In the genomic region with DNA sequence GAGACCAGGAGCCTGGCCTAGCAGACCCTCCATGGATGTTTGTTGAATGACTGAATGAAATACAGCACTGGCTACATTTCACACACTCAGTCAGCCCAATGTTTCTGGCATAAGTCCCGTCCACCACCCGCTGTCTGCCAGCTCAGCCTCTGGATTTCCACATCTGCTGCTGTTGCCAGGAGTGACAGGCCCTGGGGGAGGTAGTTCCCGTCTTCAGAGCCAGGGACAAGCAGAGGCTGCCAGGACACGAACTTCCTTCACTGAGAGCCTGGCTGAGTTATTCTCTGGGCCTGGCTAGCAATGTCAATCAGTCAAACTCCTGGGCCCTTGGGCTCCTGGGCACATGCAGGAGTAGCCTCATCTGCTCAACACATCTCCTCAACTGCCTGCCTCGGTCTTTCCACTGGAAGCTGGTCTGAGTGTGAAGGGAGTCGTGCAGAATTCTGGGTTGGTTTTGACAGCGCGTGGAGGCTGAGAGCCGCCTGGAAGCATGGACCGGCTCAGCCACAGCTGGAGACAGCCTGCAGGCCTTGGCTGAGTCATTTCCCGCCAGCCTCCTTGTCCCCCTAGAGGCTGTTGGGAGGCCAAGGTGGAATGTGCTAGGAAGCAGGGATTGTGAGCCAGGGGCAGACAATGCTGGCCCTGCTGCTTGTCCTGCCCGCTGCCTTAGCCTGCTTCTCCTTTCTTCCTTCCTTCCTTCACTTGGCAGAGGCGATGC, we compare ENCODE assay signal across 8 mouse cellular contexts. TPM values are rescaled to one million over a fixed set of nuclear protein-coding genes. Genes with fewer than 3 reads are reported as not detected.
DNase-seq lines count a peak whose midpoint lies in the region; ATAC-seq lines count a peak whose summit lies in the region.

No protein-coding gene starts in this region.

- no peak overlapping the region for H3K4me3 ChIP-seq in embryonic facial prominence, embryonic 12.5 days
- no peak overlapping the region for H3K4me3 ChIP-seq in heart, embryonic 12.5 days

- WGBS in embryonic facial prominence, embryonic 12.5 days, result 54% methylated on average over 13 of the region's 13 CpGs
- 53% methylated on average over 13 of the region's 13 CpGs for WGBS in heart, embryonic 12.5 days

- no peaks in the 10 kb centered on the region for H3K27me3 ChIP-seq in embryonic facial prominence, embryonic 12.5 days
- no peaks in the 10 kb centered on the region for H3K27me3 ChIP-seq in heart, embryonic 12.5 days (replicated peaks)

- H3K9ac ChIP-seq in embryonic facial prominence, embryonic 12.5 days, result no peak overlapping the region
- H3K9ac ChIP-seq in heart, embryonic 12.5 days, result no peak overlapping the region

- H3K4me1 ChIP-seq in embryonic facial prominence, embryonic 12.5 days, result peaks cover 23% of the 10 kb centered on the region
- H3K4me1 ChIP-seq in heart, embryonic 12.5 days (replicated peaks), result peaks cover 20% of the 10 kb centered on the region

- ATAC-seq in embryonic facial prominence, embryonic 12.5 days (ENCODE audit: insufficient number of reproducible peaks, insufficient read depth, low FRiP score, low TSS enrichment), result no peak
- no peak for ATAC-seq in heart, embryonic 12.5 days (ENCODE audit: insufficient number of reproducible peaks, low FRiP score)

- peak overlapping the region; percentile 69 for H3K27ac ChIP-seq in embryonic facial prominence, embryonic 12.5 days
- peak overlapping the region; percentile 23 for H3K27ac ChIP-seq in heart, embryonic 12.5 days (ENCODE audit: poor library complexity, severe bottlenecking)

- H3K4me2 ChIP-seq in embryonic facial prominence, embryonic 12.5 days (replicated peaks), result no peak overlapping the region
- H3K4me2 ChIP-seq in heart, embryonic 12.5 days, result no peak overlapping the region

- DNase-seq in 3134 (ENCODE audit: extremely low read depth, insufficient read length, low spot score) (peak; percentile 92), 416B (ENCODE audit: low read depth) (peak; percentile 35)
- peak; percentile 67 to 76 for DNase-seq in kidney, postnatal 36 days
- DNase-seq in skeletal muscle tissue, adult 2 months (ENCODE audit: low read depth, low spot score), result peak; percentile 90
- no peak for DNase-seq in thymus, postnatal 25 days
- DNase-seq in testis, postnatal 10 days (ENCODE audit: low spot score), result no peak

- no peaks in the 10 kb centered on the region for H3K9me3 ChIP-seq in embryonic facial prominence, embryonic 12.5 days
- no peaks in the 10 kb centered on the region for H3K9me3 ChIP-seq in heart, embryonic 12.5 days (replicated peaks)

- no peaks in the 10 kb centered on the region for H3K36me3 ChIP-seq in embryonic facial prominence, embryonic 12.5 days
- H3K36me3 ChIP-seq in heart, embryonic 12.5 days, result no peaks in the 10 kb centered on the region

RNA-seq across cellular contexts. Expression of a gene that starts 32.1 kb away (rescaled TPM):
- 76.3 and 83.4 TPM in 2 replicates for polyA plus RNA-seq in embryonic facial prominence, embryonic 12.5 days (2016; fragmentation: Nextera tagmentation; extraction: Ambion mirVana)
- 18.8 and 21.4 TPM in 2 replicates for polyA plus RNA-seq in heart, embryonic 12.5 days (2016; fragmentation: Nextera tagmentation; extraction: Ambion mirVana)

Comparison
In these comparisons a context has a peak if more than half of its experiments do, and no peak if none do; other contexts are left out.
1. DNase-seq: peak in 3134 (single experiment), 416B (single experiment), kidney, postnatal 36 days (2 of 2) and skeletal muscle tissue, adult 2 months (single experiment); none in thymus, postnatal 25 days (single experiment) and testis, postnatal 10 days (single experiment).